In genomic region chr2:29770162-29770561, GRCm38 (mm10) we compare ENCODE assay signal across 25 mouse cellular contexts. TPM values are rescaled to one million over a fixed set of nuclear protein-coding genes. Genes with fewer than 3 reads are reported as not detected.
DNase-seq lines count a peak whose midpoint lies in the region; TF ChIP-seq lines count a peak whose summit lies in the region.
"Had no signal": no experiment of that assay in that cellular context is flagged by ENCODE, and none has a peak within 500 bp of the region (broad histone marks: within the 10 kb centered on the region; RNA-seq: fewer than 3 reads in every experiment).

No protein-coding gene starts in this region.

- peak; percentile 9 for DNase-seq in embryo, embryonic 11 days
- DNase-seq in embryo, embryonic 9.5 days (ENCODE audit: extremely low spot score) = no peak
- no peak for DNase-seq in layer of hippocampus, adult 2 months (ENCODE audit: low spot score in 2 of 2)
- no peak for DNase-seq in layer of hippocampus, adult 9-11 months
- DNase-seq in brain, embryonic 14.5 days (ENCODE audit: low read depth) = no peak
- no peak for DNase-seq in cerebellum, adult 11-12 months
- no peak for DNase-seq in spleen, postnatal 14 days (ENCODE audit: low spot score in 2 of 2)
- DNase-seq: cerebellum, postnatal 36 days; gastrocnemius, postnatal 14 days; heart, postnatal 36 days; kidney, postnatal 4 days; right cerebral cortex, postnatal 25 days; thymus, adult 2 months had no signal

- no peaks in the 10 kb centered on the region for H3K27me3 ChIP-seq in E14TG2a.4 (ENCODE audit: insufficient read depth, low read length)
- H3K27me3 ChIP-seq: embryonic facial prominence, embryonic 12.5 days; limb, embryonic 13.5 days; lung, embryonic 15.5 days; midbrain, embryonic 15.5 days had no signal

- peaks cover 40% of the 10 kb centered on the region for H3K36me3 ChIP-seq in E14TG2a.4 (ENCODE audit: insufficient read depth, low read length)
- H3K36me3 ChIP-seq: lung, embryonic 15.5 days; midbrain, embryonic 15.5 days had no signal

- no peak for TF ChIP-seq POLR2A in brain, embryonic 14.5 days (IDR thresholded peaks at IDR 0.05; ENCODE audit: borderline replicate concordance, extremely low read depth, insufficient read depth, insufficient read length, poor library complexity, severe bottlenecking)

- no peak overlapping the region for H3K4me3 ChIP-seq in layer of hippocampus, adult 2 months
- H3K4me3 ChIP-seq in E14TG2a.4 (replicated peaks; ENCODE audit: low read length) = no peak overlapping the region
- H3K4me3 ChIP-seq: embryonic facial prominence, embryonic 12.5 days; limb, embryonic 13.5 days; lung, embryonic 15.5 days; midbrain, embryonic 15.5 days had no signal

- H3K4me1 ChIP-seq in E14TG2a.4 (replicated peaks; ENCODE audit: low read depth, low read length) = peaks cover 29% of the 10 kb centered on the region
- H3K4me1 ChIP-seq: embryonic facial prominence, embryonic 12.5 days; limb, embryonic 13.5 days; midbrain, embryonic 15.5 days had no signal

- no peaks in the 10 kb centered on the region for H3K9me3 ChIP-seq in E14TG2a.4 (ENCODE audit: low read length)
- H3K9me3 ChIP-seq: embryonic facial prominence, embryonic 12.5 days; G1E; limb, embryonic 13.5 days; lung, embryonic 15.5 days; midbrain, embryonic 15.5 days had no signal

- peak; percentile 47 for TF ChIP-seq CTCF in layer of hippocampus, adult 2 months (conservative IDR thresholded peaks at IDR 0.05)
- peak; percentile 59 for TF ChIP-seq CTCF in E14TG2a.4 (conservative IDR thresholded peaks at IDR 0.05; ENCODE audit: low read length)
- TF ChIP-seq CTCF in brain, embryonic 14.5 days (IDR thresholded peaks at IDR 0.05; ENCODE audit: borderline replicate concordance, extremely low read depth, insufficient read depth, insufficient read length) = peak; percentile 21; the same call in 1 of the 2 replicates

- no peak overlapping the region for H3K27ac ChIP-seq in layer of hippocampus, adult 2 months
- H3K27ac ChIP-seq: embryonic facial prominence, embryonic 12.5 days; limb, embryonic 13.5 days; lung, embryonic 15.5 days; midbrain, embryonic 15.5 days had no signal

RNA-seq across cellular contexts. Expression of gene Gm13547, which starts 11.1 kb away (rescaled TPM):
- total RNA-seq in layer of hippocampus, adult 2 months (2021) = not detected
- not detected in 2 replicates for polyA plus RNA-seq in brain, embryonic 14.5 days (2012; rRNA removed)
- total RNA-seq: adrenal gland, postnatal 4 days; gastrocnemius, postnatal 14 days; heart, postnatal 36 days; megakaryocyte, adult 5-6 weeks had no signal
- polyA plus RNA-seq: activated CD4-positive, CD25-positive, alpha-beta regulatory T cell, adult 4 months; embryonic facial prominence, embryonic 12.5 days; G1E; inflammation-experienced regulatory T-cells, adult 6 months; lung, embryonic 15.5 days; neural tube, embryonic 11.5 days; thymus, adult 2 months had no signal

RNA-seq across cellular contexts. Expression of gene Coq4, which starts 17.1 kb away (rescaled TPM):
- total RNA-seq in layer of hippocampus, adult 2 months (2021) = 10 to 100 TPM; 25.8 to 26.5 TPM
- polyA plus RNA-seq in brain, embryonic 14.5 days (2012; rRNA removed) = 41.8 and 51.7 TPM in 2 replicates

RNA-seq across cellular contexts. Expression of gene Trub2, which starts 18.1 kb away (rescaled TPM):
- total RNA-seq in layer of hippocampus, adult 2 months (2021) = 10 to 100 TPM; 47.7 to 48.6 TPM
- 43.2 and 47.8 TPM in 2 replicates for polyA plus RNA-seq in brain, embryonic 14.5 days (2012; rRNA removed)

RNA-seq across cellular contexts. Expression of gene Gm13420, which starts 18.7 kb away (rescaled TPM):
- under 1 TPM; 0.79 to 0.98 TPM for total RNA-seq in layer of hippocampus, adult 2 months (2021)
- 0.20 and 0.25 TPM in 2 replicates for polyA plus RNA-seq in brain, embryonic 14.5 days (2012; rRNA removed)
- total RNA-seq: G1E; gastrocnemius, postnatal 14 days; heart, postnatal 36 days; megakaryocyte, adult 5-6 weeks had no signal
- polyA plus RNA-seq: embryonic facial prominence, embryonic 12.5 days; G1E; heart, embryonic 11.5 days; inflammation-experienced regulatory T-cells, adult 6 months; limb, embryonic 13.5 days; neural tube, embryonic 11.5 days had no signal

RNA-seq across cellular contexts. Expression of gene Slc27a4, which starts 32.3 kb away (rescaled TPM):
- total RNA-seq in layer of hippocampus, adult 2 months (2021) = 10 to 100 TPM; 65.4 to 67.3 TPM
- 67.6 and 78.8 TPM in 2 replicates for polyA plus RNA-seq in brain, embryonic 14.5 days (2012; rRNA removed)
